Mouse (Mus musculus) forebrain, embryonic 15.5 days (tissue): Measurements from ENCODE around the gene Scaf1. TPM values are rescaled to one million over a fixed set of nuclear protein-coding genes. Genes with fewer than 3 reads are reported as not detected.

Source experiments
- ATAC-seq: fragments of 200-750 bp; cut with Nextera tagmentation; replicated peaks from 2 replicates; pipeline ENCODE4 v1.8.0; 2017; ENCODE audit warnings: mild to moderate bottlenecking, moderate TSS enrichment, moderate library complexity
- H3K27ac ChIP-seq: fragments of 300-500 bp; sonication (generic); replicated peaks from 2 replicates; pipeline ENCODE4 v1.5.1; 2015; ENCODE audit warnings: mild to moderate bottlenecking, inconsistent platforms
- H3K27me3 ChIP-seq: fragments of 300-500 bp; sonication (generic); 2 replicates; pipeline ENCODE4 v1.6.1; 2015; ENCODE audit warnings: inconsistent platforms
- H3K36me3 ChIP-seq: fragments of 300-500 bp; sonication (generic); 2 replicates; pipeline ENCODE4 v1.6.1; 2015; ENCODE audit warnings: mild to moderate bottlenecking, inconsistent platforms
- H3K4me1 ChIP-seq: fragments of 300-500 bp; sonication (generic); 2 replicates; pipeline ENCODE4 v1.6.1; 2015; ENCODE audit warnings: inconsistent platforms
- H3K4me2 ChIP-seq: fragments of 300-500 bp; sonication (generic); replicated peaks from 2 replicates; pipeline ENCODE4 v1.6.1; 2015; ENCODE audit warnings: mild to moderate bottlenecking, inconsistent platforms
- H3K4me3 ChIP-seq: fragments of 300-500 bp; sonication (generic); 2 replicates; pipeline ENCODE4 v1.5.1; 2015; ENCODE audit warnings: mild to moderate bottlenecking, inconsistent platforms
- H3K9ac ChIP-seq: fragments of 300-500 bp; sonication (generic); replicated peaks from 2 replicates; pipeline ENCODE4 v1.6.1; 2015; ENCODE audit warnings: mild to moderate bottlenecking, inconsistent platforms
- H3K9me3 ChIP-seq: fragments of 300-500 bp; sonication (generic); 2 replicates; pipeline ENCODE4 v1.6.1; 2016; ENCODE audit warnings: inconsistent platforms
- WGBS: fragments of 180-500 bp; shearing (Covaris S2); methylation state at CpG from one replicate; pipeline ENCODE4 v1.1.7; 2015; ENCODE audit warnings: mixed read lengths; 5-methylcytosine and 5-hydroxymethylcytosine counted together
- polyA plus RNA-seq: library from polyadenylated mRNA; unstranded; fragments of >200 nt; fragmentation: Nextera tagmentation; extraction: Ambion mirVana; gene quantifications from 2 replicates; pipeline ENCODE4 v1.2.1, GENCODE M21; 2015

Scaf1 gene
- polyA plus RNA-seq, 1 experiment from 2014 or later = 42.8 TPM

GRCm38 (mm10) chr7:45052181-45052861 lies 36.2 kb upstream of the Scaf1 start:
- Histone ChIP-seq H3K9me3 (no peaks in the 10 kb centered on the region), H3K4me1 (peaks cover 30% of the 10 kb centered on the region), H3K27ac (peak overlapping the region; percentile 100), H3K36me3 (peaks cover 31% of the 10 kb centered on the region), H3K4me3 (peak overlapping the region; percentile 86), H3K27me3 (no peaks in the 10 kb centered on the region), H3K4me2 (peak overlapping the region; percentile 94), H3K9ac (peak overlapping the region; percentile 92)
- no peak for ATAC-seq
- WGBS = under 1% methylated on average over 38 of the region's 38 CpGs

DNA sequence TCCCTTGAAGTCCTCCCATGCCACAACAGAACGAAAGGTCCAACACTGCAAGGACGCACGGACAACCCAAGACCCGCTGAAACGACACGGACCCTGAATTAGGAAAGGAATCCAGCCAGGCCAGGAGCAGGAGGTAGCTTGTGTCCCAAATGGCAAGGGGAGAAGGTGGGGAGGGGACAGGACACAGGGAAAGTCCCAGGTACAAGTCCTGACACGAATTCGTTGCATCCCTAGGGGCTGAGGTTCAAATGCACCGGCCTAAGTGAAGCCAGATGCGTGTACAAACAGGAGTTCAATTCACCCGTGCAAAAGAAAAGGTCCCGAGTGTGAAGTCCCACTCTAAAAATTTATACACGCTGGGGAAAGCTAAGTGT lies 35.4 kb upstream of the Scaf1 start:
- peak overlapping the region; percentile 100 for H3K27ac ChIP-seq
- H3K36me3 ChIP-seq = peaks cover 38% of the 10 kb centered on the region
- peak overlapping the region; percentile 92 for H3K9ac ChIP-seq
- no peaks in the 10 kb centered on the region for H3K27me3 ChIP-seq
- H3K9me3 ChIP-seq = no peaks in the 10 kb centered on the region
- ATAC-seq = no peak
- 1% methylated on average over 13 of the region's 13 CpGs for WGBS
- H3K4me1 ChIP-seq = peaks cover 30% of the 10 kb centered on the region
- H3K4me2 ChIP-seq = peak overlapping the region; percentile 94
- peak overlapping the region; percentile 86 for H3K4me3 ChIP-seq

DNA sequence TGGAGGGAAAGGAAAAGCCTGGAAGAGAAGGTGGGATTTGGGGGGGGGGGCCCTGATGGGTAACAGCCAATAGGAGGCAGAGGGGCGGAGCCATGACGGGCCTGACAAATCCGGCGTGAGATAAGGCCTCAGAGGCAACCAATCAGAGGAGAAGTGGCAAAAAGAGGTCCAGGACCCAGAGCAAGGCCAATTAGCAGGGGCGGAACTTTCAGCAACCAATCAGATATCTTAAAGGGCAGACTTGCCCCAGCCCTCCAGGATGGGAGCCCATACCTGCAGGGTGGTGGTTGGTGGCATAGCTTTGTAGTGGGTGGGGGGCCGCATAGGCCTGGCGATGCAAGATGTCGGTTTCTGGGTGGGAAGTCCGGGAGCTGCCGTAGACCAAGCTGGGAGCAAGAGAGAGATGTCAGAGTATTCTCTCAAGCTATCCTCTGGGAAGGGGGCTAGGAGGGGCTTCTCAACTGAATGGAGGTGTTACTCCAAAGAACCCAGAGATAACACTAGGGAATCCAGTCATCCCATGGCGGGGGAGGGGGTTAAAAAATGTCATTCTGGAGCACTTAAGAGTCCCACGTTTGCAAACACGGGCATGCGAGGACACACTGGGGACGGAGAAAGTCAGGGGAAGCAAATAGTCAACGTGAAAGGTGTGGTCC lies 34.9 kb upstream of the Scaf1 start:
- Histone ChIP-seq H3K27me3 (no peaks in the 10 kb centered on the region), H3K4me3 (peak overlapping the region; percentile 86), H3K4me2 (peak overlapping the region; percentile 94), H3K9ac (peak overlapping the region; percentile 92), H3K4me1 (peaks cover 30% of the 10 kb centered on the region), H3K27ac (peak overlapping the region; percentile 100), H3K36me3 (peaks cover 43% of the 10 kb centered on the region), H3K9me3 (no peaks in the 10 kb centered on the region)
- WGBS = 2% methylated on average over 16 of the region's 16 CpGs
- ATAC-seq = peak; percentile 51

DNA sequence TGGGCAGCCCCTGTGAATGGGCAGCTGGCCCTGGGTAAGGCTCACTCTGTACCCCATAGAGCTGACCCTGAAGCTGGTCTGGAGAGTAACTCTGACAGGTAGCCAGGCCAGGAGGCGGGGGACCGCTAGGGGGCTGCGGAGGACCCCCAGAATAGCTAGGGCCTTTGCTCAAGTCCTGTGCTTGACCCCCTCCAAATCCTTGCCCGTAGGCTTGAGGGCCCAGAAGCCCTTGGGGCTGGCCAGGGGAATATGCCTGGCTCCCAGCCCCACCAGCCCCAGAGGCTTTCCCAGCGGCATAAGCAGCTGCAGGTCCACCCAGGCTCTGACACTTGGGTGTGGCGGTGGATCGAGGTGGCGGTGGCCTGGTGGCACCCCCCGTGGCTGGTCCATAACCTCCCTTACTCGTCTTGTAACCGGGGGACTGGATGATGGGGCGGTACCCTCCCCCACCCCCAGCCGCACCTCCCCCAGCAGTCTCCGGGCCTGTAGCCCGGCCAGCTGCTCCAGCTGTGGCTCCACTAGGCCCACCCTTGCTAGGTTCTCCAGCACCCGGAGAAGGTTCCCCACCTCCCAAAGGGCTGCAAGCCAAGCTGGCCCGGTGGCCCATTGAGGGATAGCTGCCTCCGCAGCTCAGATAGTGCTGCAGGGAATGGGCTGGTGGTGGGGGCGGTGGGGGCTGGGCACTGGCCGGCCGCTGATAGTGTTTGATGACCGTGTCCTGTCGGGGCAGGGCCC lies 32.9 kb upstream of the Scaf1 start:
- Histone ChIP-seq H3K9ac (no peak overlapping the region), H3K4me2 (no peak overlapping the region), H3K27ac (no peak overlapping the region), H3K27me3 (no peaks in the 10 kb centered on the region), H3K9me3 (no peaks in the 10 kb centered on the region), H3K36me3 (peaks cover 62% of the 10 kb centered on the region), H3K4me3 (no peak overlapping the region), H3K4me1 (peaks cover 27% of the 10 kb centered on the region)
- ATAC-seq = no peak
- WGBS = 92% methylated on average over 23 of the region's 23 CpGs

GRCm38 (mm10) chr7:45048001-45048890 lies 32.1 kb upstream of the Scaf1 start:
- Histone ChIP-seq H3K4me1 (peaks cover 22% of the 10 kb centered on the region), H3K4me3 (no peak overlapping the region), H3K27ac (no peak overlapping the region), H3K9me3 (no peaks in the 10 kb centered on the region), H3K36me3 (peaks cover 71% of the 10 kb centered on the region), H3K27me3 (no peaks in the 10 kb centered on the region), H3K4me2 (no peak overlapping the region), H3K9ac (no peak overlapping the region)
- 92% methylated on average over 38 of the region's 38 CpGs for WGBS
- no peak for ATAC-seq

DNA sequence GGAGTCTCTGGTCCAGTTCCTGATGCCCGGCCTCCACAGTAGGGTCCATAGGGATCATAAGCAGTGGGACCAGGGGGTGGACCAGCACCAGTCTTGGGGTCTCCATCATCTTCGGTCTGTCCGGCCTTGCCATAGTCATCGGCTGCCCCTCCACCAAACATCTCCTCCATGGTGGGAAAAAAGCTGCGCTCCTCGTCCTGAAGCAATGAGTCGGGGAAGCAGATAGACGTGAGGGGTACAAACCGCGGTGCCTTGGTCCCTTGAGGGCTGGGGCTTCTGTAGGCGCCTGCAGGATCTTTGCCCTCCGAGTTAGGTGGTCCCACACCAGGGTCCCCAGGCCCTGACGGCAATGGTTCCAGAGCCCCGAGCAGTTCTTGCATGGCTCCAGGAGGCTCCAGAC lies 31.3 kb upstream of the Scaf1 start:
- H3K36me3 ChIP-seq = peaks cover 78% of the 10 kb centered on the region
- H3K9ac ChIP-seq = no peak overlapping the region
- H3K27me3 ChIP-seq = no peaks in the 10 kb centered on the region
- H3K4me1 ChIP-seq = peaks cover 22% of the 10 kb centered on the region
- no peak overlapping the region for H3K27ac ChIP-seq
- no peak overlapping the region for H3K4me2 ChIP-seq
- 96% methylated on average over 14 of the region's 14 CpGs for WGBS
- no peaks in the 10 kb centered on the region for H3K9me3 ChIP-seq
- H3K4me3 ChIP-seq = no peak overlapping the region
- no peak for ATAC-seq

DNA sequence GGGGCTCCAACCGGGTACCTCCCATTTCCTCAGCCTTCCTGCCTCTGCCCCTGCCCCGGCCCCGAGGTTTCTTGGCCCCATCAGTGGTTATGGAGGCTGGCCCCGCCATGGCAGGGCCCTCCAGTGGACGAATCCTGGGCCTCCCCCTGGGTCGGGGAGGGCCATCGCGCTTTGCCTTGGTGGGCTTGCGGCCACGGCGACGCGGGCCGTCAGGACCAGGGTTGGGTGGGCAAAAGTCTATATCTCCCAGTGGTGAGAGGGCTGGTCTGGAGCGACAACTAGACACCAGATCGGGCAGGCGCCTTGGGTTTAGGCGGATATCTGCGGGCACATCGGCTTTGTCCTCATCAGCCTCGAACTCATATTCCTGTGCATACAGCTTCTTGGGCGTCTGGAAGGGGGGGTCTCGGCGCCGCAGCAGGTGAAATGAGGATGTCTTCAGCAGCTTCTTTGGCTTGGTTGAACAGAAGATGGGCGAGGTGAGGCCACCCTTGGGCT lies 30.7 kb upstream of the Scaf1 start:
- 97% methylated on average over 26 of the region's 26 CpGs for WGBS
- ATAC-seq = no peak
- Histone ChIP-seq H3K4me2 (no peak overlapping the region), H3K4me3 (no peak overlapping the region), H3K27ac (no peak overlapping the region), H3K9me3 (no peaks in the 10 kb centered on the region), H3K27me3 (no peaks in the 10 kb centered on the region), H3K36me3 (peaks cover 84% of the 10 kb centered on the region), H3K9ac (no peak overlapping the region), H3K4me1 (peaks cover 19% of the 10 kb centered on the region)

GRCm38 (mm10) chr7:45045741-45046140 lies 29.6 kb upstream of the Scaf1 start:
- ATAC-seq = no peak
- Histone ChIP-seq H3K4me2 (no peak overlapping the region), H3K36me3 (peaks cover 96% of the 10 kb centered on the region), H3K4me3 (no peak overlapping the region), H3K9me3 (no peaks in the 10 kb centered on the region), H3K9ac (no peak overlapping the region), H3K27ac (no peak overlapping the region), H3K4me1 (peaks cover 8% of the 10 kb centered on the region), H3K27me3 (no peaks in the 10 kb centered on the region)
- 93% methylated on average over 22 of the region's 22 CpGs for WGBS

DNA sequence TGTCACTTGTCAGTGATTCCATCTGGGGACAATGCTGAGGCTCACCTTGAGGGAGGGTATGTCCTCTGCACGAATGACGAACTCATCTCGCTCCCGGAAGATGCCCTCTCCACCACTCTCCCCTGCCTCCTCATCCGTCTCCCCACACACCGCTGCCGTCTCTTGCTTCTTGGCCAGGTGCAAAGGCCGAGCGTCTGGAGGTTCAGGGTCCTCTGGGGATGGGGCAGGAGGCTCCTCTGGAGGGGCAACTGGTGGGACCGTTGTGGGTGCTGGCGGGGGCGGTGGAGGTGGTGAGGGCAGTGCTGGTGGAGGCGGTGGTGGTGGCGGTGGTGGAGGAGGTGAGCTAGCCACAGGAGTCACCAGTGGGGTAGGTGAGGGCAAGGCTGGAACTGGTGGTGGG lies 27.1 kb upstream of the Scaf1 start:
- Histone ChIP-seq H3K27ac (no peak overlapping the region), H3K4me2 (no peak overlapping the region), H3K4me3 (no peak overlapping the region), H3K27me3 (no peaks in the 10 kb centered on the region), H3K9ac (no peak overlapping the region), H3K9me3 (no peaks in the 10 kb centered on the region), H3K4me1 (no peaks in the 10 kb centered on the region), H3K36me3 (peaks cover 97% of the 10 kb centered on the region)
- ATAC-seq = no peak
- 96% methylated on average over 14 of the region's 14 CpGs for WGBS

- Histone ChIP-seq H3K4me3 (no peak overlapping the region), H3K4me1 (no peaks in the 10 kb centered on the region), H3K36me3 (peaks cover 97% of the 10 kb centered on the region), H3K27ac (no peak overlapping the region), H3K9ac (no peak overlapping the region), H3K27me3 (no peaks in the 10 kb centered on the region), H3K9me3 (no peaks in the 10 kb centered on the region), H3K4me2 (no peak overlapping the region)
- 92% methylated on average over 9 of the region's 9 CpGs for WGBS
- ATAC-seq = no peak
Observed at GRCm38 (mm10) chr7:45040851-45041250, 24.7 kb upstream of the Scaf1 start.

DNA sequence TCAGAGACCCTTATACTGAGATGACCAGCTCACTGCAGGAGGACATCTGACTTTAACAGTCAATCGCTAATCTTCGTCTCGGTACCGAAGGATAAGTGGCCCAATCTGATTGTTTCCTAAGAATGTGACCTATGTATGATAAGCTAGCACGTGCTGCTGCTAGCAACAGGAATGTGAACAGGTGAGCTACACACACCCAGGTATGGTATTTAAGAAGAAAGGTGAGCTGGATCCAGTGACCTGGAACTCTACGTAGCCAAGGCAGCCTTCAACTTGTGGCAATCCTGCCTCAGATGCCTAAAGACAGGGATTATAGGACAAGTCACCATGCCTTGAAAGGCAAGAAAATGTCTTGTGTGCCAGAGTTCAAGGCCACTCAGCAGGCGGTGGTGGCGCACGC lies 22.2 kb upstream of the Scaf1 start:
- Histone ChIP-seq H3K27ac (no peak overlapping the region), H3K4me1 (no peaks in the 10 kb centered on the region), H3K27me3 (no peaks in the 10 kb centered on the region), H3K9ac (no peak overlapping the region), H3K4me2 (no peak overlapping the region), H3K36me3 (peaks cover 98% of the 10 kb centered on the region), H3K9me3 (no peaks in the 10 kb centered on the region), H3K4me3 (no peak overlapping the region)
- 96% methylated on average over 9 of the region's 9 CpGs for WGBS
- no peak for ATAC-seq
